Mouse (Mus musculus) heart, adult 2 months (tissue): ENCODE data around the gene Cmpk2. TPM values are rescaled to one million over a fixed set of nuclear protein-coding genes. Genes with fewer than 3 reads are reported as not detected.
A peak's percentile ranks its signal among the peaks of the same experiment; 100 is the strongest.

Experiments used
- DNase-seq, 2 experiments: peaks; one replicate each; pipeline ENCODE4 v3.0.0; 2021
- H3K27ac ChIP-seq: fragments of 200-600 bp; 2 replicates; pipeline ENCODE4 v1.8.1; 2022
- H3K27me3 ChIP-seq: fragments of 200-500 bp; 2 replicates; pipeline ENCODE4 v1.6.1; 2012; ENCODE audit warnings: mild to moderate bottlenecking, low read length, inconsistent platforms, mixed read lengths; ENCODE audit not compliant: control insufficient read depth, insufficient read depth
- H3K36me3 ChIP-seq: fragments of 200-500 bp; 2 replicates; pipeline ENCODE4 v1.6.1; 2012; ENCODE audit warnings: low read length, inconsistent platforms; ENCODE audit not compliant: control insufficient read depth, insufficient read depth
- H3K4me1 ChIP-seq: fragments of 200-500 bp; 2 replicates; pipeline ENCODE4 v1.6.1; 2011; ENCODE audit warnings: low read length; ENCODE audit not compliant: control insufficient read depth, insufficient read depth
- H3K4me3 ChIP-seq: fragments of 200-600 bp; 2 replicates; pipeline ENCODE4 v1.8.1; 2022
- H3K79me2 ChIP-seq: fragments of 200-500 bp; replicated peaks from 2 replicates; pipeline ENCODE4 v1.6.1; 2012; ENCODE audit warnings: mild to moderate bottlenecking, inconsistent platforms, low read length, moderate library complexity, mixed read lengths; ENCODE audit not compliant: control insufficient read depth, insufficient read depth
- H3K9ac ChIP-seq: fragments of 200-500 bp; 2 replicates; pipeline ENCODE4 v1.6.1; 2012; ENCODE audit warnings: low read depth, mild to moderate bottlenecking, control low read depth, inconsistent platforms, low read length, mixed read lengths
- CTCF ChIP-seq: fragments of 200-600 bp; IDR thresholded peaks from 2 replicates; pipeline ENCODE4 v1.8.1; 2022; ENCODE audit warnings: antibody characterized with exemption, mild to moderate bottlenecking, moderate library complexity
- EP300 ChIP-seq: fragments of 200-500 bp; IDR thresholded peaks from 2 replicates; pipeline ENCODE4 v1.6.1; 2011; ENCODE audit warnings: low read depth, low read length, control low read depth; ENCODE audit not compliant: insufficient read depth
- POLR2A ChIP-seq: fragments of 200-500 bp; IDR thresholded peaks from 2 replicates; pipeline ENCODE4 v1.6.1; 2011; ENCODE audit warnings: mild to moderate bottlenecking, low read depth, low read length, control low read depth; ENCODE audit not compliant: insufficient read depth
- WGBS: fragments of 180-500 bp; shearing (Covaris S2); methylation state at CpG from one replicate; pipeline ENCODE4 v1.1.7; 2018; 5-methylcytosine and 5-hydroxymethylcytosine counted together
- intact Hi-C: fragments of 180-260 bp; cut with DNase I; formaldehyde crosslinking; loops from one replicate; pipeline ENCODE4 v1.15.1; 2025
- polyA plus RNA-seq: library from polyadenylated mRNA; depleted of rRNA; stranded (reverse); fragments of >200 nt; gene quantifications from 2 replicates; pipeline ENCODE4 v1.2.3, GENCODE M21; 2012; rRNA removed
- total RNA-seq, 2 experiments: library from RNA; stranded (reverse); gene quantifications; 2 replicates each; pipeline ENCODE4 v1.2.3; 2021

Cmpk2 gene
- total and polyA plus RNA-seq, 3 experiments: 3.8 to 4.5 (median 4.2) TPM

DNA sequence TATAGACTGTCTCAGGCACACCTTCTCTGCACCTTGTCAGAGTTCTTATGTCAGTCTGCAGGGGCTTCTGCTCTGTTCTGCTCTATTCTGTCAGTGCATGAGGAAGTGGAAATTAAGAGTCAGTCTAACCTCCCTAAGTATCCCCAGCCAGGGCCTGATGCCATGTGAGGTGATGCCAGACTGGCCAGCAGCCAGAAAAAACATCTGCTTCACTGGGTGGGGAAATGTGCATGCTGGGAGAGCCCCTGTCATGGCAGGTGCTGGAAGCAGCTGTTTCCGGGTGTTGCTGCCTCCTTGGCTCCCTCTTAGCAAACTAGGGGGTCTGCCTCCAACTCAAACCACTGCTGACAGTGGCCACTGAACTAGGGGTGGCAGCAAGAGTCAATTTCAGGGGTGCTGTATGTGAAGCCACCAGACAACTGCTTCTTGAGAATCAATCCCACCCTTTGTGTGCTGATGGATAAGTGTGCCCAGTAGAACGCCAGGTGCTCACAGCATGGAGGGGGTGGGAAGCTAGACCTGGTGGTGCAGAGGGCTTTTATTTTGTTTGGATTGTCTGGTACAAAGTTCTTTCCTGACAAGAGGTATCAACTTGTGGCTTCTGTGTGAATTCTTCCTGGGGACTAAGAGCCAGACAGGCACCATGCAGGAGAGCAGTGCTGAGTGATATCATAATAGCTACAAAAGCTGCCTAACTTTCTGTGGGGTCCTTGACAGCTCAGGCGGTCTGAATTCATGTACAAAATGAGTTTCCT is 56.1 kb downstream of the Cmpk2 start:
- 38% methylated on average over 3 of the region's 3 CpGs for WGBS
- no peaks in the 10 kb centered on the region for H3K4me1 ChIP-seq
- TF ChIP-seq POLR2A: no peak
- TF ChIP-seq CTCF: no peak
- no peak for TF ChIP-seq EP300
- H3K9ac ChIP-seq: no peak overlapping the region
- H3K27ac ChIP-seq: no peak overlapping the region
- H3K36me3 ChIP-seq: no peaks in the 10 kb centered on the region
- peak; percentile 34 to 52 for DNase-seq
- no peak overlapping the region for H3K4me3 ChIP-seq
- H3K27me3 ChIP-seq: no peaks in the 10 kb centered on the region
- intact Hi-C loops: no loop called here
- no peaks in the 10 kb centered on the region for H3K79me2 ChIP-seq

DNA sequence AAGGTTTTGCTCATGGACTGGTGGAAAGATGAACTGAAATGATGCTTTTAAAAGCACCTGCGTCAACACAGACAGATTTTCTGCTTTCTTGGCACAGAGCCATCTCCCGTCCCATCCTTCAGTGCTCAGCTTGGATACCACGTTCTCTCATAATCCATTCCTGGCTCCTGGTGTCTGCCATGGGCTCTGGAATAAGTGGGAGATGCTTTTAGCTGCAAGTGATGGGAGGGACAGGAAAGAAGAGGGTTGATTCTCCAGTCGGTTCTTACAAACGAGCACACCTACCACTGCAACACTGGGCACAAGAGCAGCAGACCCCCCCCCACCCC is 56.7 kb downstream of the Cmpk2 start:
- DNase-seq: no peak

More for the DNA sequence above, 56.7 kb downstream of the Cmpk2 start:
- Histone ChIP-seq H3K79me2 (no peaks in the 10 kb centered on the region), H3K27ac (no peak overlapping the region), H3K9ac (no peak overlapping the region), H3K4me1 (no peaks in the 10 kb centered on the region), H3K27me3 (no peaks in the 10 kb centered on the region), H3K4me3 (no peak overlapping the region), H3K36me3 (no peaks in the 10 kb centered on the region)
- 23% methylated on average over 5 of the region's 5 CpGs for WGBS
- TF ChIP-seq CTCF: no peak
- no peak for TF ChIP-seq EP300
- no peak for TF ChIP-seq POLR2A
- intact Hi-C loops: no loop called here

Other genes with a start within 250 kb of the Cmpk2 start
- 10 to 100 TPM; 12.7 to 13.4 TPM for gene Rnf144a, start 54.0 kb upstream of the Cmpk2 start, total RNA-seq
- gene Rnf144a, start 54.0 kb upstream of the Cmpk2 start, polyA plus RNA-seq: 11.5 and 17.2 TPM in 2 replicates
- 10 to 100 TPM in 1 of 2 experiments, 1 to 10 TPM in 1; 7.4 to 14.4 TPM for gene Rsad2, start 12.8 kb upstream of the Cmpk2 start, total RNA-seq
- gene Rsad2, start 12.8 kb upstream of the Cmpk2 start, polyA plus RNA-seq: 6.9 and 8.2 TPM in 2 replicates